Mouse (Mus musculus) thymus, adult 2 months (tissue): ENCODE measurements around the gene Uso1. TPM values are rescaled to one million over a fixed set of nuclear protein-coding genes. Genes with fewer than 3 reads are reported as not detected.
"Not testable (repeated sequence)": the region's sequence is repeated elsewhere in the genome, so short reads cannot be mapped to it uniquely, and the experiment has no call there.

Experiments used
- DNase-seq: peaks from one replicate; pipeline ENCODE4 v3.0.0; 2021
- H3K27ac ChIP-seq: fragments of 200-500 bp; 2 replicates; pipeline ENCODE4 v1.5.1; 2012; ENCODE audit warnings: low read length, control low read depth; ENCODE audit not compliant: control insufficient read depth, insufficient read depth
- H3K27me3 ChIP-seq: fragments of 200-500 bp; 2 replicates; pipeline ENCODE4 v1.6.1; 2012; ENCODE audit warnings: mild to moderate bottlenecking, low read length, moderate library complexity, mixed read lengths; ENCODE audit not compliant: control insufficient read depth, insufficient read depth
- H3K36me3 ChIP-seq: fragments of 200-500 bp; 2 replicates; pipeline ENCODE4 v1.6.1; 2012; ENCODE audit warnings: mild to moderate bottlenecking, low read length, moderate library complexity; ENCODE audit not compliant: control insufficient read depth, insufficient read depth
- H3K4me1 ChIP-seq: fragments of 200-500 bp; replicated peaks from 2 replicates; pipeline ENCODE4 v1.6.1; 2012; ENCODE audit warnings: low read length; ENCODE audit not compliant: control insufficient read depth, insufficient read depth
- H3K4me3 ChIP-seq: fragments of 200-500 bp; 2 replicates; pipeline ENCODE4 v1.5.1; 2012; ENCODE audit warnings: mild to moderate bottlenecking, low read length, control low read depth, moderate library complexity; ENCODE audit not compliant: control insufficient read depth, insufficient read depth
- CTCF ChIP-seq: fragments of 200-500 bp; IDR thresholded peaks from 2 replicates; pipeline ENCODE4 v1.5.1; 2012; ENCODE audit warnings: mild to moderate bottlenecking, control low read depth, low read length, moderate library complexity, borderline replicate concordance; ENCODE audit not compliant: control insufficient read depth, poor library complexity, insufficient read depth; ENCODE audit errors: extremely low read depth
- POLR2A ChIP-seq: fragments of 200-500 bp; IDR thresholded peaks from 2 replicates; pipeline ENCODE4 v1.6.1; 2012; ENCODE audit warnings: mild to moderate bottlenecking, low read length, control low read depth, moderate library complexity; ENCODE audit not compliant: control insufficient read depth, poor library complexity, insufficient read depth; ENCODE audit errors: extremely low read depth
- WGBS: fragments of 180-500 bp; shearing (Covaris S2); methylation state at CpG from one replicate; pipeline ENCODE4 v1.1.7; 2018; 5-methylcytosine and 5-hydroxymethylcytosine counted together
- polyA plus RNA-seq: library from polyadenylated mRNA; depleted of rRNA; stranded (reverse); fragments of >200 nt; gene quantifications from 2 replicates; pipeline ENCODE4 v1.2.3, GENCODE M21; 2012

Gene Uso1
- polyA plus RNA-seq, 1 experiment, result 25.4 TPM

DNA sequence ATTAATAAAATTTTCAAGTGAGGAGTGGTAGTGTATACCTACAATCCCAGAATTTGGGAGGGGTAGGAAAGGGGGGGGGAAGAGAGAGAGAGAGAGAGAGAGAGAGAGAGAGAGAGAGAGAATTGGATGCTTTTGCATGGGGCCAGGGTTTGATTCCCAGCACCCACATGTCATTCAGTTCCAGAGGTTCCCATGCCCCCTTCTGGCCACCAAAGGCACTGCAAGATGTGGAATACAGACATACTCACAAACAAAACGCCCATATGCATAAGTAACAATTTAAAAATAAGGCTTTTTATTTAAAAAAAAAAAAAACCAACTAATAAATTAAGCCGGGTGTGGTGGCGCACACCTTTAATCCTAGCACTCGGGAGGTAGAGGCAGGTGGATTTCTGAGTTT, 5.6 kb upstream of the Uso1 start:
- Histone ChIP-seq H3K27me3 (no peaks in the 10 kb centered on the region), H3K27ac (no peak overlapping the region), H3K4me1 (no peaks in the 10 kb centered on the region), H3K36me3 (no peaks in the 10 kb centered on the region), H3K4me3 (no peak overlapping the region)
- WGBS, result 96% methylated on average over 4 of the region's 4 CpGs
- TF ChIP-seq POLR2A, result no peak
- TF ChIP-seq CTCF, result no peak
- DNase-seq, result no peak

DNA sequence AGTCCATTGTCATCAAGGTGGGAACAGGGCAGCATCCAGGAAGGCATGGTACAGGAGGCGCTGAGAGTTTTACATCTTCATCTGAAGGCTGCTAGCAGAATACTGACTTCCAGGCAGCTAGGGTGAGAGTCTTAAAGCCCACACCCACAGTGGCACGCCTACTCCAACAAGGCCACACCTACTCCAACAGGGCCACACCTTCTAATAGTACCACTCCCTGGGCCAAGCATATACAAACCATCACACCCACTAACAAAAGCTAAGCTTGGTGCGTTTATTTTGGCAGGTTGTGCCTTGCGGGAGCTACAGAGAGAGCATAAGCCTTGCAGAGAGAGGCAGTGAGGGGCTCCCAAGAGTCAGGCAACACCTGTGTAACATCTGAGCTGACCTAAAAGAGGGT, 4.7 kb upstream of the Uso1 start:
- H3K36me3 ChIP-seq, H3K4me3 ChIP-seq, H3K27me3 ChIP-seq, H3K4me1 ChIP-seq, DNase-seq, H3K27ac ChIP-seq: not testable (repeated sequence)
- WGBS, result 92% methylated on average over 4 of the region's 4 CpGs

DNA sequence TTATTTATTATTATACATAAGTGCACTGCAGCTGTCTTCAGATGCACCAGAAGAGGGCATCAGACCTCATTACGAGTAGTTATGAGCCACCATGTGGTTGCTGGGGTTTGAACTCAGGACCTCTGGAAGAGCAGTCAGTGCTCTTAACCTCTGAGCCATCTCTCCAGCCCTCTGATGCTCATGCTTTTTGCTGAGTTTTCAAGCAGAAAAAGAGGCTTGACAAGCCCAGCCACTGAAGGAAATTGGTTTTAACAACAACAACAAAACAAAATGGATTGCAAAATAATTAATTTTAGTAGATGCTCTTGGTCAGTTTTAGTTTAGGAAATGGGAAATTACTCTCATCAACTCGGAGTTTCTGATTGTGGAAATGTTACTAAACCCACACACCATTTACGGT, 2.8 kb upstream of the Uso1 start:
- no peak overlapping the region for H3K4me3 ChIP-seq
- TF ChIP-seq CTCF, result no peak
- TF ChIP-seq POLR2A, result no peak
- no peak overlapping the region for H3K27ac ChIP-seq
- H3K4me1 ChIP-seq, result peaks cover 7% of the 10 kb centered on the region
- 86% methylated on average over 3 of the region's 3 CpGs for WGBS
- DNase-seq, result no peak
- no peaks in the 10 kb centered on the region for H3K27me3 ChIP-seq
- H3K36me3 ChIP-seq, result no peaks in the 10 kb centered on the region

DNA sequence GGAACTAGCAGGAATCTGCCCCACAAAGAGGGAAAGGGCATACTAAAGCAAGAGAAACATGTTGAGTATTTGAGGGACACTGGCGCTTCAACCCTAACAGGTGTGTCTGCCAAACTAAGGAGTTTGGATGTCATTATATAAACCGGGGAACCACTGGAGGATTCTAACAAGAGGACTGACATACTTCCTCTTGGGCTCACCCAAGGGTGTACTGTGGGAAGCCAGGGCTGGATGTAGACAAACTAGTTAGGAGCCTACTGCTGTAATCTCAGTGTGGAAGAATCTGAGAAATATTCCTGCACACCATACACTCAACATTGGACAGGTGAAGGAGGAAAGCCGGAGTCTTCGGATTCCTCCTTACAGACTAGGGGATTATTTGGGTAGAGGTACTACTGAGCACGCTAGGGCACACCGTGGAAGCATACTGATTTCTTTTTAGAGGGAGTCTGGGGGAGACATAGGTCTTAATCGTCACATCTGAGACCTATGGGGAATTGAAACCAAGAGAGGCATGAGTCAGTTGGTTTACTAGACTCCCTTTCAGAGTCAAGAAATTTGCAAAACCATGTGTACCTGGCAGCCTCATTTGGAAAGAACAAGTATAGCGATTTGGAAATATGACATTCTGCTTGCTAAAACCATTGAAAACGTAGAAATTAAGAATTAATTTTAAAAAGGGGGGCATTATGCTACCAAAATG, 1.1 kb upstream of the Uso1 start:
- no peak overlapping the region for H3K27ac ChIP-seq
- no peaks in the 10 kb centered on the region for H3K27me3 ChIP-seq
- H3K4me1 ChIP-seq, result peaks cover 7% of the 10 kb centered on the region
- WGBS, result 52% methylated on average over 9 of the region's 9 CpGs
- H3K36me3 ChIP-seq, result no peaks in the 10 kb centered on the region
- TF ChIP-seq POLR2A (no peak), CTCF (no peak)
- H3K4me3 ChIP-seq, result no peak overlapping the region
- DNase-seq, result no peak

DNA sequence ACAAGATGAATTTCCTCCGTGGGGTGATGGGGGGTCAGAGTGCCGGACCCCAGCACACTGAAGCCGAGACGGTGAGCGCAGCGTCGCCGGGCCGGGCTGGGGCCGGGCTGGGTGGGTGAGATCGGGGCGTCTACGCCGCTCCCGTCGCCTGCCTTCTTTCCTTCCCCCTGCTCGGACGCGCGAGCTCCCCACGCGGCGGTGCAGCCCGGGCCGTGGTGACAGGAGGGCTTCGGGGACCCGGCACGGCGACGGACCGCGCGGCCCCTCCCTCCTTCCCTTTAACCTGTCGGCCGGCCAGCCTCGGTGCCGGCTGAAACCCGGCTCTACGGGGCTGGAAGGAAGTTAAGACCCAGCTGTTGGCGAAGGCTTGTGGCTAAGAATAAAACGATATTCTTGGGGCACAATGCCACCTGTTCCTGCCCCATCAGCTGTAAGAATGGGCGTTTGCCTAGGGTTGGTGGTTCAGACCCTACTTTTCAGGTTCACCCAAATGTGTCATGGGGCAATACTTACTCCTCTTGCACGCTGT, 419 bp downstream of the Uso1 start:
- peaks cover 12% of the 10 kb centered on the region for H3K4me1 ChIP-seq
- no peaks in the 10 kb centered on the region for H3K36me3 ChIP-seq
- under 1% methylated on average over 33 of the region's 43 CpGs for WGBS
- H3K4me3 ChIP-seq, result peak overlapping the region; percentile 77
- TF ChIP-seq CTCF (no peak), POLR2A (no peak)
- no peaks in the 10 kb centered on the region for H3K27me3 ChIP-seq
- peak; percentile 53 for DNase-seq
- no peak overlapping the region for H3K27ac ChIP-seq

DNA sequence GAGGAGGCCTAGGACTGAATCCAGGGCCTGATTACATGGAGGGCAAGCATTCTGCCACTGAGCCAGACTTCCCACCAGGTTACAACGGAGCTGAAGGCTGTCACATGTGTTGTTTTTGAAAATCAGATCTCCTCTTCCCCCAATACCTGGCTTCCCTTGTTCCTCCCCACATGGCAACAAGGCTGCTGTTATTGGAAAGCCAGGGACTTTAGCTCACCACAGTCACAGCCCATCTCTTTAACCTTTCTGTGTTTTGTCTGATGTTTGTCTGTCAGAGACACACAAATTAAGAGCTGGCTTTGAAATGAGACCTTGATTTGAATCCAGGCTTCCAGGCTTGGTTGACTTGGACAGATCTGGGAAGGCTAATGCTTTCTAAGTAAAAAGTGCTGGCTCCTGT, 1.5 kb downstream of the Uso1 start:
- Histone ChIP-seq H3K4me3 (no peak overlapping the region), H3K27ac (no peak overlapping the region), H3K36me3 (no peaks in the 10 kb centered on the region), H3K27me3 (no peaks in the 10 kb centered on the region), H3K4me1 (peaks cover 12% of the 10 kb centered on the region)
- DNase-seq, result no peak
- 76% methylated on average over 1 of the region's 1 CpGs for WGBS
- no peak for TF ChIP-seq CTCF

DNA sequence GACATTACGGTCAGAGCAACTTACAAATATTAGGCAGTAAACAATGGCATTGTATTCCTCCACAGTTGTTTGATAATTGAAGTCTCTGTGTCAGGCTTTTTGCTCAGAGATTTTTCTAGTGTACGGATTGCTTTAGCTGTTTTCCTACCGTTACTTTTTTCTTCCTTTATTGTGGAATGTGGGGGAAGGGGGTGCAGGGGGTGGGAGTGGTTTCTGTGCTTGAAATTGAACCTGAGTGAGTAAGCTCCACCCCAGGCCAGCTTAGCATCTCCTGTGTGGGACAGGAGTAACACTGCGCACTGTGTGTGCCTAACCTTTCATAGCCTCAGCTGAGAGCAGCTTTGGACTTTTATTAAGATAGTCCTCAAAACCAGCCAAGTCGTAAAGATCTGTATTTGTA, 4.0 kb downstream of the Uso1 start:
- TF ChIP-seq CTCF (no peak), POLR2A (no peak)
- WGBS, result 74% methylated on average over 5 of the region's 5 CpGs

More for the DNA sequence above, 4.0 kb downstream of the Uso1 start:
- Histone ChIP-seq H3K4me1 (peaks cover 12% of the 10 kb centered on the region), H3K4me3 (no peak overlapping the region), H3K27me3 (no peaks in the 10 kb centered on the region), H3K36me3 (no peaks in the 10 kb centered on the region), H3K27ac (no peak overlapping the region)
- DNase-seq, result no peak
